Mouse (Mus musculus) hindbrain, embryonic 11.5 days (tissue): Measurements from ENCODE around the gene Fam186b. TPM values are rescaled to one million over a fixed set of nuclear protein-coding genes. Genes with fewer than 3 reads are reported as not detected.
A peak's percentile ranks its signal among the peaks of the same experiment; 100 is the strongest.

Experiments
- ATAC-seq: fragments of 200-750 bp; cut with Nextera tagmentation; 2 replicates; pipeline ENCODE4 v1.8.0; 2017; ENCODE audit warnings: mild to moderate bottlenecking, moderate TSS enrichment, moderate library complexity; ENCODE audit not compliant: low FRiP score
- DNase-seq: peaks from one replicate; pipeline ENCODE4 v3.0.0-alpha.2; 2015; ENCODE audit warnings: low spot score
- H3K27ac ChIP-seq: fragments of 300-500 bp; sonication (generic); 2 replicates; pipeline ENCODE4 v1.5.1; 2014; ENCODE audit warnings: mild to moderate bottlenecking, low read depth, low read length
- H3K27me3 ChIP-seq: fragments of 300-500 bp; sonication (generic); 2 replicates; pipeline ENCODE4 v1.6.1; 2014; ENCODE audit warnings: mild to moderate bottlenecking, low read length, moderate library complexity, mixed read lengths; ENCODE audit not compliant: control insufficient read depth, insufficient read depth
- H3K36me3 ChIP-seq: fragments of 300-500 bp; sonication (generic); 2 replicates; pipeline ENCODE4 v1.6.1; 2014; ENCODE audit warnings: mild to moderate bottlenecking, low read length, moderate library complexity, mixed read lengths; ENCODE audit not compliant: control insufficient read depth, insufficient read depth
- H3K4me1 ChIP-seq: fragments of 300-500 bp; sonication (generic); replicated peaks from 2 replicates; pipeline ENCODE4 v1.6.1; 2014; ENCODE audit warnings: low read length, mixed read lengths; ENCODE audit not compliant: control insufficient read depth, insufficient read depth
- H3K4me2 ChIP-seq: fragments of 300-500 bp; sonication (generic); replicated peaks from 2 replicates; pipeline ENCODE4 v1.6.1; 2014; ENCODE audit warnings: mild to moderate bottlenecking, low read depth, low read length
- H3K4me3 ChIP-seq: fragments of 300-500 bp; sonication (generic); 2 replicates; pipeline ENCODE4 v1.5.1; 2014; ENCODE audit warnings: low read depth, low read length
- H3K9ac ChIP-seq: fragments of 300-500 bp; sonication (generic); 2 replicates; pipeline ENCODE4 v1.6.1; 2014; ENCODE audit warnings: low read depth, low read length
- H3K9me3 ChIP-seq: fragments of 300-500 bp; sonication (generic); 2 replicates; pipeline ENCODE4 v1.6.1; 2016; ENCODE audit warnings: low read length; ENCODE audit not compliant: control insufficient read depth
- WGBS: fragments of 180-500 bp; shearing (Covaris S2); extraction: QIAGEN DNeasy Blood & Tissue Kit; methylation state at CpG from one replicate; pipeline ENCODE4 v1.1.7; 2014; 5-methylcytosine and 5-hydroxymethylcytosine counted together
- polyA plus RNA-seq: library from polyadenylated mRNA; unstranded; fragments of >200 nt; fragmentation: Nextera tagmentation; extraction: Ambion mirVana; gene quantifications from 2 replicates; pipeline ENCODE4 v1.2.1, GENCODE M21; 2014

The Fam186b gene
- polyA plus RNA-seq, 1 experiment from 2014 or later, result 0.29 TPM

DNA sequence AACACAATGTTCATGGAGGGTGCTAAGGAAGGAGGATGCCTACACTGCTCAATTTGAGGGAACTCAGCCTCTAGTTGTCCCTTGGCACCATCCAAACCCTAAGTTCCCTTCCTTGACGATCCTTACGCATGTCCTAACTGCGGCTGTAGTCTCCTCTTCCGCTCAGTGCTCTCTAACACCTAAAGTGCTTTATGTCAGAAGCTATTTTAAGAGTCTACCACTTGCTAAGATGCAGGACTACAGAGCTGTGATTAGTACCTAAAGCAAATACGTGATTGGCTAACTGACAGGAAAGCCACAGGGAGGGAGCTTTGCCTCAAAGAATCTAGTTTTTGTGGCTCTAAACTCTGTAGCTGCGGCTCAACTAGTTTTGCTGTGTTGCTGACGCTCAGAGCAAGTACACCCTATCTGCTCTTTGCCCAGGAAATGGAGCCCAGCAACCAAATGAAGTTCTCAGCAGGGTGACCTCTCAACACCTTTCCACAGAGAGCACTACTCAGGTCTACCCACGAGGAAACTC, 40.2 kb upstream of the Fam186b start:
- Histone ChIP-seq H3K27me3 (no peaks in the 10 kb centered on the region), H3K27ac (no peak overlapping the region), H3K36me3 (no peaks in the 10 kb centered on the region), H3K9me3 (no peaks in the 10 kb centered on the region), H3K9ac (no peak overlapping the region), H3K4me2 (no peak overlapping the region), H3K4me1 (0 out of 2 replicates have a peak, but pooled peaks cover 3% of the 10 kb centered on the region), H3K4me3 (no peak overlapping the region)
- DNase-seq (no peak), ATAC-seq (no peak)
- WGBS, result 84% methylated on average over 8 of the region's 8 CpGs

DNA sequence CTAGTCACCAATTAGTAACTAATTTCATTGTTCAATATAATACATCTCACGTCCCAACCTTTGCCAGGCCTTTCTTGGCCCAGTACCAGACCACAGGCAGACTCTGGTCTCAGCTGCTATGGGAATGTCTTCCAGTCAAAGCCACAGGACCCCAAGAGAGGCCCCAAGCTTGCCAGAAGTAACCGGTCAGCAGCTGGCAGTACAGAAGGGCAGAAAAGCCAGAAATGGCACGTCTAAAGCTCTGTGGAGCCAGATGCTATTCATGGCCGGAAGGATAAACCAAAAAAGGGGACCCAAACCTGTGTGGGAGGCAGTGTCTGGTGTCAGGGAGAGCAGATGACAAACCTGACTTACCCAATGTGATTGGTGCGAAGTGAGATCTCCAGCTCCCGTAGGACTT, 38.8 kb upstream of the Fam186b start:
- no peaks in the 10 kb centered on the region for H3K36me3 ChIP-seq
- WGBS, result 75% methylated on average over 6 of the region's 6 CpGs
- H3K9me3 ChIP-seq, result no peaks in the 10 kb centered on the region
- DNase-seq (no peak), ATAC-seq (no peak)
- no peak overlapping the region for H3K4me2 ChIP-seq
- H3K27me3 ChIP-seq, result no peaks in the 10 kb centered on the region
- H3K9ac ChIP-seq, result no peak overlapping the region
- H3K27ac ChIP-seq, result no peak overlapping the region
- no peak overlapping the region for H3K4me3 ChIP-seq
- H3K4me1 ChIP-seq, result 0 out of 2 replicates have a peak, but pooled peaks cover 3% of the 10 kb centered on the region

DNA sequence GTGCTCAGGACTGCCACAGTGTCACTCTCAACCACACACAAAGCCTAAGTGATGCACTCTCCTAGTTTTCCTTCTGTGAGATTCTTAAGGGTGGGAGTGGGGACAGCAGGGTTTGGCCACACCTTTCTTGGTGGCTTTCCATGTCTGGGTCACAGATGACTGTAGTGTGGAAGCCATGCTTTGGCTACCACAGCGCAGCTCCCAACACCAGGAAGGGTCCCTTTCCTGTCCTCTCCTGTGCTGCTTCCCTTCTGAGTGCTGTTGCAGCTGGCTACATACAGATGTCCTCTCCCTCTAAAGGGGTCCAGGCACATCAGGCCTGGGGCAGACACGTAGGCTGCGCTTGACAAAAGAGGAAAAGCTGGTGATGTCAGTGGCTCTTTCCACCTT, 38.0 kb upstream of the Fam186b start:
- H3K36me3 ChIP-seq, result no peaks in the 10 kb centered on the region
- no peaks in the 10 kb centered on the region for H3K9me3 ChIP-seq
- H3K4me2 ChIP-seq, result no peak overlapping the region
- no peak overlapping the region for H3K9ac ChIP-seq
- no peak for DNase-seq
- 84% methylated on average over 3 of the region's 3 CpGs for WGBS
- no peak overlapping the region for H3K4me3 ChIP-seq
- 0 out of 2 replicates have a peak, but pooled peaks cover 3% of the 10 kb centered on the region for H3K4me1 ChIP-seq
- H3K27me3 ChIP-seq, result no peaks in the 10 kb centered on the region
- no peak for ATAC-seq
- H3K27ac ChIP-seq, result peak overlapping the region; percentile 74

DNA sequence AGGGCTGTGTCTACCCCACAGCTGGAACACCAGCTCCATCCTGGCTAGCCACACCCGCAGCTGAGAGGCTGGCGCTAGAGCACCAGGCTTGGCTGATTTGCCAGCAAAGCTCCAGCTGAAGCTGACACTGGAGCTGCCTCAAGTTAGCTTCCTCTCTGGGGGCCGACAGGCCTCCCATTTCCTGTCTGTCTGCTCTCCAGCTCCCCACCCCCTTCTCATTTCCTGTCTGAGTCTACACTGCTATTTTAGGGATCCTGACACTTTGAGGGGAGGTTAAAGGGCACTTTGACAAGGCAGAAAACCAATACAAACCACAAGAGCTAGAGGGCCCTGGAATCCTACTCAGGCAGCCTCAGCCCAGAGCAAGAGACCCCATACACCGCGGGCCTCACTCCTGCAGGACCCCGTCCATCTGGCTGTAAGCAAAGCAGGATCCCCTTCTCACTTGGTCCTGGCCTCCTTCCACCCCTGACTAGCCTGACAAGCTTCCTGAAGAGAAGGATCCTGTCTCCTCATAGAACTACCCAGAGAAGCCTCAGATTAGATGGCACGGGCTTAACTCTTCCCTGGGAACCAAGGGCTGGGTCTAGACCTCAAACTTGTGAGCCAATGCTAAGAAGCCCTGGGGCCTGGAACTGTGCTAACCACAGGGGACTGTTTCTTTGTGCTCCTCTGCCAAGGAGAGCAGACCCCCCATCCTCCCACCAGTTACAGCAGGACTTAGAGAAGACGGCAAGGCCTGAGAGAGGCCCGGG, 37.4 kb upstream of the Fam186b start:
- DNase-seq (peak; percentile 58), ATAC-seq (no peak)
- WGBS, result 65% methylated on average over 9 of the region's 9 CpGs
- Histone ChIP-seq H3K27me3 (no peaks in the 10 kb centered on the region), H3K4me1 (0 out of 2 replicates have a peak, but pooled peaks cover 3% of the 10 kb centered on the region), H3K36me3 (no peaks in the 10 kb centered on the region), H3K9ac (no peak overlapping the region), H3K27ac (peak overlapping the region; percentile 74), H3K4me3 (no peak overlapping the region), H3K4me2 (no peak overlapping the region), H3K9me3 (no peaks in the 10 kb centered on the region)

- ATAC-seq (no peak), DNase-seq (no peak)
- Histone ChIP-seq H3K27me3 (no peaks in the 10 kb centered on the region), H3K9ac (0 out of 2 replicates have a peak overlapping the region, but pooled peaks have one; percentile 17), H3K36me3 (0 out of 2 replicates have a peak, but pooled peaks cover 2% of the 10 kb centered on the region), H3K4me3 (no peak overlapping the region), H3K27ac (0 out of 2 replicates have a peak overlapping the region, but pooled peaks have one; percentile 74), H3K4me2 (no peak overlapping the region), H3K9me3 (no peaks in the 10 kb centered on the region), H3K4me1 (0 out of 2 replicates have a peak, but pooled peaks cover 3% of the 10 kb centered on the region)
Measured at GRCm38 (mm10) chr15:99332111-99332510, 36.4 kb upstream of the Fam186b start.

DNA sequence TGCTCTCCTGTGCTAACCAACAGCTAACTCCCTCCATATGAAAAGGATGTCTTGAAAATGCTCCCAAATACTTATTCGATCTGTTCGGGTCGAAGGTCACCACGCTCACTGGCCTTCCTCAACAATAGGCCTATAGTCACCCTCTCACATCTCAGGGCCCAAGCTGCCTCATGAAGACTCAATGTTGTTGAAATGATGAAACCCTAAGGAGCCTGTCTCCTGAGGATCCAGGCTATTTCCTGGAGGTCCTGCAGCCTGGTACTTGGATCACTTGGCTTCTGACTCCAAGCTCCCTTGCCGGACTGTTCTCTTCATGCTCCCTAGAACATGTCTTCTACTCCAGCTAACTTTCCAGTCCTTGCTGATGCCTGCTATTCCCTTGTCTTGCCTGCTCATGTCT, 35.7 kb upstream of the Fam186b start:
- Histone ChIP-seq H3K36me3 (0 out of 2 replicates have a peak, but pooled peaks cover 2% of the 10 kb centered on the region), H3K27ac (no peak overlapping the region), H3K4me1 (0 out of 2 replicates have a peak, but pooled peaks cover 3% of the 10 kb centered on the region), H3K27me3 (no peaks in the 10 kb centered on the region), H3K9me3 (no peaks in the 10 kb centered on the region), H3K9ac (no peak overlapping the region), H3K4me2 (no peak overlapping the region), H3K4me3 (no peak overlapping the region)
- no peak for ATAC-seq
- no peak for DNase-seq
- 54% methylated on average over 5 of the region's 5 CpGs for WGBS

DNA sequence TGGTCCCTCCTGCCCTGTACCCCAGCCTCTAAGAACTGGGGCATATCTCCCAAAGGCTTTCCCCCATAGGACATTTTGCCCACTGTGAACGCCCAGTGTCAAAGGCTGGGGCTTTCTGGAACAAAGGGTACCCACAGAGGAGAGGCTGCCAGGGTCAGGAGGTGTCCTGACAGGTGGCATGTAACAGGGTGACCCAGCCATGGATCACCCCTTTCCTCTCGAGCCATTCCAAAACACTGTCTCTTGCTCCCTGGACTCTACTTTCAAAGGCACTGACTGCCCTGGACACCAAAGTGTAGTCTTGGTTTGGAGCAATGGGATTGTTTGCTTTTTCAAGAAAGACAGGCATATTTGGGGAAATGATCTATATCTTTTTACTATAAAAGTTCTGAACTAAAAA, 34.6 kb upstream of the Fam186b start:
- Histone ChIP-seq H3K4me1 (0 out of 2 replicates have a peak, but pooled peaks cover 3% of the 10 kb centered on the region), H3K36me3 (0 out of 2 replicates have a peak, but pooled peaks cover 2% of the 10 kb centered on the region), H3K27ac (no peak overlapping the region), H3K4me3 (no peak overlapping the region), H3K9ac (no peak overlapping the region), H3K27me3 (no peaks in the 10 kb centered on the region), H3K4me2 (no peak overlapping the region), H3K9me3 (no peaks in the 10 kb centered on the region)
- ATAC-seq, result no peak
- WGBS, result 68% methylated on average over 2 of the region's 2 CpGs
- no peak for DNase-seq

DNA sequence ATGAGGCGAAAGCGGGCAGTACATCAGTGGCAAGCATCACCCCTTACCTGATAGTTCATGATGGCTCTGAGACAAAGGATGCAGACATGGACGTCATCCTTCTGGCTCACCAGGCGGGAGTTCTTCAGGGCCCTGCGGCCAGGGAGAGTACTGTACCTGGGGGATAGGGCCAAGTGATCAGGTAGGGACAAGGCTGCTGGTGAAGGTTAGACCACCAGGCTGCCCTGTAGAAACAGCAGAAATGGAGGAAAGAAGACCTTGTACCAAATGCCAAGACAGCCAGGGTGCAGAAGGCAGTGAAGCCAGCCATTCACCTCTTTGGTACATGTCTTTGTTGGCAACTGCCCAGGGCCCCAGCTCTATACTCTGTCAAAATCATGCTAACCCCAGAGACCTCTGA, 32.3 kb upstream of the Fam186b start:
- no peaks in the 10 kb centered on the region for H3K9me3 ChIP-seq
- no peak for ATAC-seq
- no peak overlapping the region for H3K4me2 ChIP-seq
- no peak overlapping the region for H3K4me3 ChIP-seq
- H3K9ac ChIP-seq, result no peak overlapping the region
- H3K36me3 ChIP-seq, result 0 out of 2 replicates have a peak, but pooled peaks cover 2% of the 10 kb centered on the region
- H3K27ac ChIP-seq, result no peak overlapping the region
- WGBS, result 96% methylated on average over 5 of the region's 5 CpGs
- H3K27me3 ChIP-seq, result no peaks in the 10 kb centered on the region
- H3K4me1 ChIP-seq, result no peaks in the 10 kb centered on the region
- no peak for DNase-seq

DNA sequence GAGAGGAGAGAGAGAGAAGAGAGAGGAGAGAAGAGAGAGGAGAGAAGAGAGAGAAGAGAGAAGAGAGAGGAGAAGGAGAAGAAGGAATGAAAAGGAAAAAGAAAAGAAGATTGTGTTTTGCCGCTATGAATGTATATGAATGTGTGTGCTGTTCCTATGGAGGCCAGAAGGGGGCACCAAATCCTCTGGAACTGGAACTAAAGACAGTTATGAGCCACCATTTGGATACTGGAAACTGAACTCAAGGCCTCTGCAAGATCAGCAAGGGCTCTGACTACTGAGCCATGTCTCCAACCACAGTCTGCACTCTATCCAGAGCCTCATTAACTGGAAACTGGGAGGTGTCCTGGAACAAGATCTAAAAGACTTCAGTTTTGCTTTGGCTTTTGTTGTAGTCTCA, 31.3 kb upstream of the Fam186b start:
- ATAC-seq, result no peak
- Histone ChIP-seq H3K4me3 (no peak overlapping the region), H3K9me3 (no peaks in the 10 kb centered on the region), H3K4me1 (no peaks in the 10 kb centered on the region), H3K9ac (no peak overlapping the region), H3K4me2 (no peak overlapping the region), H3K36me3 (0 out of 2 replicates have a peak, but pooled peaks cover 2% of the 10 kb centered on the region), H3K27me3 (no peaks in the 10 kb centered on the region), H3K27ac (no peak overlapping the region)
- WGBS, result 81% methylated on average over 1 of the region's 1 CpGs
- DNase-seq, result peak; percentile 61
